Mouse (Mus musculus) right cerebral cortex, postnatal 10 days (tissue): ENCODE measurements around the gene Sall4.
"Not testable (repeated sequence)": the region's sequence is repeated elsewhere in the genome, so short reads cannot be mapped to it uniquely, and the experiment has no call there.

Source experiments
- DNase-seq, 2 experiments: peaks; one replicate each; pipeline ENCODE4 v3.0.0; 2021; ENCODE audit warnings: low spot score in 2 of 2

The Sall4 gene

GRCm38 (mm10) chr2:168744406-168744805, 23.3 kb downstream of the Sall4 start:
- not testable (repeated sequence) for DNase-seq

GRCm38 (mm10) chr2:168742649-168743048, 25.1 kb downstream of the Sall4 start:
- peak; percentile 68 to 71 for DNase-seq

- DNase-seq, result peak; percentile 87 to 89
Observed at GRCm38 (mm10) chr2:168742059-168742627, 25.6 kb downstream of the Sall4 start, which contains the start of gene Atp9a. Gene Atp9a, minus strand, starts transcription at chr2:168742409.

GRCm38 (mm10) chr2:168741273-168742058, 26.3 kb downstream of the Sall4 start:
- DNase-seq, result peak; percentile 86 to 90

- no peak for DNase-seq
Observed at GRCm38 (mm10) chr2:168740496-168740895, 27.2 kb downstream of the Sall4 start.

GRCm38 (mm10) chr2:168738854-168739253, 28.9 kb downstream of the Sall4 start:
- DNase-seq, result no peak

- DNase-seq, result no peak
Observed at GRCm38 (mm10) chr2:168737878-168738277, 29.9 kb downstream of the Sall4 start.

- no peak for DNase-seq
Observed at GRCm38 (mm10) chr2:168734023-168734422, 33.7 kb downstream of the Sall4 start.

- no peak for DNase-seq
Observed at GRCm38 (mm10) chr2:168731258-168731657, 36.5 kb downstream of the Sall4 start.

- DNase-seq, result no peak
Observed at GRCm38 (mm10) chr2:168729736-168730135, 38.0 kb downstream of the Sall4 start.

- DNase-seq, result no peak
Observed at GRCm38 (mm10) chr2:168728045-168728444, 39.7 kb downstream of the Sall4 start.

- DNase-seq, result peak in 1 of 2 experiments; percentile 73
Observed at GRCm38 (mm10) chr2:168726007-168726406, 41.7 kb downstream of the Sall4 start.

- no peak for DNase-seq
Observed at GRCm38 (mm10) chr2:168721313-168721712, 46.4 kb downstream of the Sall4 start.

GRCm38 (mm10) chr2:168719742-168720141, 48.0 kb downstream of the Sall4 start:
- DNase-seq, result no peak

GRCm38 (mm10) chr2:168718735-168719134, 49.0 kb downstream of the Sall4 start:
- no peak for DNase-seq

- no peak for DNase-seq
Observed at GRCm38 (mm10) chr2:168718267-168718666, 49.5 kb downstream of the Sall4 start.

GRCm38 (mm10) chr2:168712199-168713176, 55.3 kb downstream of the Sall4 start:
- no peak for DNase-seq

- no peak for DNase-seq
Observed at GRCm38 (mm10) chr2:168710979-168711378, 56.8 kb downstream of the Sall4 start.

GRCm38 (mm10) chr2:168707766-168708165, 60.0 kb downstream of the Sall4 start:
- DNase-seq, result no peak

- peak; percentile 62 to 64 for DNase-seq
Observed at GRCm38 (mm10) chr2:168702266-168702665, 65.5 kb downstream of the Sall4 start.
